Mouse (Mus musculus): ENCODE results near the gene Mtfr1l. TPM values are rescaled to one million over a fixed set of nuclear protein-coding genes. Genes with fewer than 3 reads are reported as not detected.
"Not testable (repeated sequence)": the region's sequence is repeated elsewhere in the genome, so short reads cannot be mapped to it uniquely, and the experiment has no call there.

The Mtfr1l gene
- total RNA-seq, 2 experiments from 2014 or later = 159 to 165 TPM

DNA sequence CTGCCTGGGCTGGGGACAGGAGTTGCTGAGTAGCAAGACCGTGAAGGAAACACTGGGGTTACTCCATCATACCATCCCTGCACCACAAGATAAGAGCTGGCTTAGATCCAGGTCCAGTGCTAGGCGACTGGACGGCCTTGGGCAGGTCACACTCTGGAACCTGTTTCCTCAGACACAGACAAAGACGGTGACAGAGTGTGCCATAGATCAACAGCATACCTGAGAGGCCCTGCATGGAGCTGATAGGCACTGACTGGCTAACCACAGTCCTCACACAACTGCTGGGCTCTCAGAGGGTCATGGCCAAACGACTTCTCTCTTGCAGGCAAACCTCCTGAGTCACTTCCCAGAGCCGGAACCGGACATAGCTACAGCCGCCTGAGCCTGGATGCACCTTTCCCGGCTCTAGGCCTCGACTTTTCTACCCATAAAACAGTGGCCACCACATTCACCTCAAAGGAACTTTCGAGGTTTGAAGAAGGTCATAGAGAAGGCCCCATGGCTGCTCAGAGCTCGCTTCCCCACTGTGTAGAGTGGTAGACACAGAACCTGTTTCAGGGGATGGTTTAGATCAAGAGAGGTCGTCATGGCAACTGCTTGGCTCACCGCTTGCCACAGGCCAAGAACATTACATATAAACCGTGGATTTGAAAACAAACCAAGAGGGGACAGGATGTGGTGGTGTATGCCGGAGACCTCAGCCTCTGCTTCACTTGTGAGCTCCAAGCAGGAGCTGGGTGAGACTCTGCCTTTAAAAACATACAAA, 40.2 kb downstream of the Mtfr1l start:
- DNase-seq = no peak
- intact Hi-C loops (cut with DNase I) = no loop called here

DNA sequence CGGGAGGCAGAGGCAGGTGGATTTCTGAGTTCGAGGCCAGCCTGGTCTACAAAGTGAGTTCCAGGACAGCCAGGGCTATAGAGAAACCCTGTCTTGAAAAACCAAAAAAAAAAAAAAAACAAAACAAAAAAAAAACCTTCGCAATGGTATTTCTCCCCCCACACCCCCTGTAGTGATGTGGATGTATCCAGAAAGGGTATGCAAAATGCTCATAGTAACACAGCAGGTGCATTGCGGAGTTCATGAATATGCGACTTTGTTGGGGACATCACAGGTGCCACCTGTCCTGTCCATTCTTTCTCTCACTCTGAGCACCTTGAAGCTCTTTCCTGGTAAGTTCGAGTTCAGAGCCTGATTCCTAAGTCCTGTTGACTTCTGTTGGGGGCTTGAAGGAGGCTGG, 41.0 kb downstream of the Mtfr1l start:
- DNase-seq; intact Hi-C loops (cut with DNase I): not testable (repeated sequence)

DNA sequence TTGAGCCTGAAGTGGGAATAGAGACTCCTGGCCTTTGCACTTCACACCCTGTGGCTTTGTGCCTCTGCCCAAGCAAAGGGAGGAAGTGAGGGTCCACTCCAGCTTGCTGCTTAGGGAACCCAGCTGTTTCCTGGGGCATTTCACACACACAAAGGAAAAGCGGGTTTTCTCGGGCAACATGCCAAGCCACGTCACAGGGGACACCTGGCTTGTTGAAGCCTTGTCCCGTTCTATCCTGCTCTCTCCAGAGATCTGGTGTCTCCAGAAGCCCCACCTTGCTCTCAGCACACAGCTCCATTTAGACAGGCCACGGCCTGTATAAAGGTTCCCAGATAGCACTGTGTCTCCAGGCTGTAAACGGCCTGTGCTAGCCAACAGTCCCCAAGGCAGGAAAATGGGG, 43.5 kb downstream of the Mtfr1l start:
- no peak for DNase-seq
- intact Hi-C loops (cut with DNase I) = no loop called here

DNA sequence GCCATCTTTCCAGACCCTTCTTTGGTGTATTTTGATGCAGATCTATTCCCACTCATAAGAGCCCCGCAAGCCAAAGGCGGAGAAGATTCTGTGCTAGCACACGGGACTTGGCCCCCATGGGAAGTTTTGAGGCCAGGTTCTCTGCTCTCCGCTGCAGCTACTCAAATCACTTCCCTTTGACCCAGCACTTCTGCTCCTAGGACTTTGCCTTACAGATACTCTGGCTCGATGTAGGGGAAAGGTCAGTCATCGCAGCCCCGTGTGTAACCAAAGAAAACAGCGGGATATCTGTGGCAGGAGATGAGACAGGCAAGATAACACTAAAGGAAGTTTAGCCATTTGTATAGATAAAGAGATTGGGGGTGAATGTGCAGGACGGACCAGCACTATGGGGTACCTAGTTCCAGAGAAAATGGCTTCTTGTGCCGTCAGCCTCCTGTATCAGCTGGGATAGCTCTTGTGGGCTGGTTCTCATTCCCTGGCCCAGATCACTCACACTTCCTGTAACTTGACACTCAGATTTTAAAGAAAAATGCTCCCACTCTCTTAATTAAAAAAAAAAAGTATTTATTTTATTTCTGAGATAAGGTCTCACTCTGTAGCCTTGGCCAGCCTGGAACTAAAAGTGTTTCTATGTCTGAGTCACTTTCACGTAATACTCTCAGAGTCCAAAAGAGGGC, 45.1 kb downstream of the Mtfr1l start:
- intact Hi-C loops (cut with DNase I) = no loop called here
- DNase-seq = peak in 1 of 2 experiments; percentile 12

DNA sequence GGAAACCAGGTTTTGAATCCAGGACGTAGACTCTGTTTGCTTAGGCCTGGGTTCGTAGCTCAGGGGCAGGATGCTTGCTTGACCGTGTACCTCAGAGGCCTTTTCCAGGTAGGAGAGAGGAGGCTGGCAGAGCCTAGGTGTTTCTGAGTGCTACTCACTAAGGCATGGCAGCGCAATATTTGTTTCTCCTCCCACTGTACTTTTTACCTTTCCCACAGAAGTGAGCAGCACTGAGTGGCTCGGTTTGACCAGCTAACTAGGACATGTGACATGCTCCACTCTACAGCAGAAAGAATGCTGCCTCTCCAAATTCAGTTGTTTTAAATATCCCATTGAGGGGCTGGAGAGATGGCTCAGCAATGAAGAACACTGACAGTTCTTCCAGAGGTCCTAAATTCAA, 47.0 kb downstream of the Mtfr1l start:
- intact Hi-C loops (cut with DNase I) = no loop called here
- no peak for DNase-seq

DNA sequence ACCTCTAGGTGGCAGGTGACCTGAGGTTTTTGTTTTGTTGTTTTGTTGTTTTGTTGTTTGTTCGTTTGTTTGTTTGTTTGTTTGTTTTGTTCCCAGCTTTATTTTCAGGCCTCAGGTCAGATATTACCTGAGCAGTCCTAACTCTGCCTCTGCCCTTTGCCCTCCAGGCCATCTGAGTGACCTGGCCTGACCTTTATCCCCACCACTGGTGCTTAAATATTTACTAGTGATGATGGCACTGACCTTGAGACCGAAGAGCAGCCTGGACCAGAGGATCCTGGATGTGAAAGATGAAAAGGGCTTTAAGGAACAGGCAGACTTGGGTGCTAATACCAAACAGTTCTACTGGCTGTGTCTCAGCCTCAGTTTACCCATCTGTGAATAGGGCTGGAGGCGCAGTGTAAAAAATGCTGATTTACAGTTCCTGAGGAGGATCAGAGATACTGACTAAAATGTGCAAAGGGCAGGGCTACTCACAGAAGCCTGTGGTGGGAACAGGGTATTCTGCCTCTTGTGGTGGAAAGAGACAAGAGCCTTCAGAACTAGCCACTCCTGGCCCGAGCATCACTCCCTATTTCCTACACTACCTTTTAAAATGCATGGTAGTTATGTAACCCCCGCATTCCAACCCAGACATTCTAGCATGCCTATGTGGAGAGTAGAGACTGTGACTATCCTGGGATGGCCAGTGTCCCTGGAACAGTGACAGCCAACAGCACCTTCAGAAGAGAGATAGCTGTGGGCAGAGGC, 49.9 kb downstream of the Mtfr1l start:
- DNase-seq = no peak
- intact Hi-C loops (cut with DNase I) = no loop called here

DNA sequence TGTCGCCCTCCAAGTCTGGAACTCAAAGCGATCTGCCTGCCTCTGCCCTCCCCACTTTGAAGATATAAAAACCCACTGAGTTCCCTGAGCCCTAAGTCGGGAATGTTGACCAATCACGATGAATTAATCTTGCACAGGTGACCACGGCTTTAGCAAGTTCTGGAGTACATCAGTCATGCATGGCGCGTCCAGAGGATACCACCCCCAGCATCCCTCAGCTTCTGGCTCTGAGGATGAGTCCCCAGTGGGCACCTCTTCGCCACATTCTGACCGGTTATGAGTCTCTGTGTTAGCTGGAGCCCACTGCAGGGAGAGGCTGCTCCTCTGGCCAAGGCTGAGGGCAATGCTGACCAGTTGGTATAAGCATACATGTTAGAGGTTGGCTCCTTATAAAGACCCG, 51.0 kb downstream of the Mtfr1l start:
- intact Hi-C loops (cut with DNase I) = no loop called here
- DNase-seq = no peak

DNA sequence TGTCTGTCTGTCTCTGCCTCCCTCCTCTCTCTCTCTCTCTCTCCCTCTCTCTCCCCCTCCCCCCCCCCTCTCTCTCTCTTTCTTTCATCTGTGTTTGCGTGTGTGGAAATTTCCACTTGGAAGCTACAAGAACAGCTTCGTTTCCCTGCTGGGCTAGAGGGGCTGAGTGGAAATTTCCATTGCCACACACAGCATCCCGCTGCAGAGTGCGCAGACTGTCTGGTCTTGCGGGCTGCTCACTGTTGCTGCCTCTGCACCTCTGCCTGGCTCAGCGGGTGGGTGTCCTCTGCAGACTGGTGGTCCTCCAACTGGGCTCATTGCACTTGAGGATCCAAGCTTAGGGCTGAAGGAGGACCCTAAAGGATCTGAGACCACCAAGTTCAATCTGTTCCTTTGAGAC, 51.5 kb downstream of the Mtfr1l start:
- DNase-seq = no peak
- intact Hi-C loops (cut with DNase I) = no loop called here

DNA sequence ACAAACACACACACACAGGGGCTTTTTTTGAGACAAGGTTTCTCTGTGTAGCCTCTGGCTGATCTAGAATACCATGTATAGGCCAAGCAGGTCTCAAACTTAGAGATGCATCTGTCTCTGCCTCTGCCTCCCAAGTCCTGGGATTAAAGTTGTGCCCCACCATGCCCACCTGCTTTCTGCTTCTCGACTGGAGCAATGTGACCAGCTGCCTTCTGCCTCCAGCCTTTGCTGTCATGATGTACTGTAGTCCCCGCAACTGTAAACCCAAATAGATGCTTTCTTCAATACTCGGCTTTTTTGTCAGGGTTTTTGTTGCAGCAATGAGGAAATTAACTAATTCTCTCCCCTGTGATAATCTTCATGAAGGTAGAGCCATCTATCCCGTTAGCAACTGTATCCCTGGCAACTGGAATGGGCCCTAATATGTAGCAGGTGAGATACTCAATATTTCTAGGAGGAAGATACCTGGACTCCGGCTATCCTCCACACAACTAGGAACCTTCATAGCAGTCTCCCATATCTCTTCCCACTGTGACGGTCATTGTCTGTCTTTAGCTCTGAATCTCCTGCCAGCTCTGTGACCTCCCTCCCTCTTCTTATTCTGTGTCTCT, 52.0 kb downstream of the Mtfr1l start:
- intact Hi-C loops (cut with DNase I) = no loop called here
- DNase-seq = no peak

DNA sequence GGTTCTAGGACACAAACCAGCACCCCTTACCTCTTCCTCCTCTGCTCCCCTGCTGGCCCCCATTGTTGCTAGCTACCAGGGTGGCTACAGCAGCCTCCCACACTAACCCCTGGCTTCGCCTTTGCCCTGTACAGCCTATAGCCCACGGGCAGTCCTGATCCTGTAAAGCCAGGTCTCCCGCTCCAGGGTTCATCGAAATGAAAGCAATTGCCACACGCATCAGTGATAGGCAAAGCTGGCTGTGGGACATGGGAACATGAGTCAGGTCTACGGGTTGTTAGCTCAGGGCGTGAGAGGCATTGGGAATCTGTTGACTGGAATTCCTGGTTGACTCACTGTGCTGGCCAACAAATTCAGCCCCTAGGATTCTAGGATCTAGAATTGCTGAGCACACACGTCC, 52.7 kb downstream of the Mtfr1l start:
- intact Hi-C loops (cut with DNase I) = no loop called here
- no peak for DNase-seq

DNA sequence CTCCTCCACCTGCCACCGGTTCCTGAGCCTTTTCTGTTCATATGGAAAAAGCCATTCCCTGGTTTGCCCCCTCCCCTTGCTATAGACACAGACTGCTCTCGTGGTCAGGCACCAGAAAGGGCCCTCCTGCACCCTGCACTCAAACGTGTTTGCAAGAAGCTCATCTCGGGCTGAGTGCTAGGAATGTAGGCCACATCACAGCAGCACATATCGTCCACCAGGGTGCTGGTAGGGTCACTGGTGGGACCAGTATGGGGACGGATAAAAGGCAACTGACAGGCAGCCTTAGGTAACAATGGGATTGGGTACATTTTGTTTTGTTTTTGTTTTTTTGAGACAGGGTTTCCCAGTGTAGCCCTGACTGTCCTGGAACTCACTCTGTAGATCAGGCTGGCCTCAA, 53.9 kb downstream of the Mtfr1l start:
- intact Hi-C loops (cut with DNase I) = no loop called here
- DNase-seq = no peak

DNA sequence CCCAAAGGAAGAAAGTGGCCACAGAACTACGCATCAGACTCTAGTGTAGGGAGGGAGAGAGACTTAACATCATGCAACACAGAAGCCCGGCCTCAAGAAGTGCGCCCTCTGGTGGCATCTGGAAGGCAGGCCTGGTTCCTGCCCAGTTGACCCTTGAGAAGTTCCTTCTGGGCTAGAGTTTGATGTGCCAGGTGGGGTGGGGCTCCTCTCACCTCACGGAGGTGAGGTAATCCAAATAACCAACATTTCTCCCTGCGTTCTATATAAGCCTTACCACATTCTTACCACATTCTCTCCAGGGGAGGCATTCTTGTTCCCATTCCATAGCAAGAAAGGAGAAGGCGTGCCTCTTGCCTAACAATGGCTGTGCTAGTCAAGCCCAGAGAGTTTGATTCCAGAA, 54.3 kb downstream of the Mtfr1l start:
- intact Hi-C loops (cut with DNase I) = no loop called here
- peak; percentile 67 to 85 for DNase-seq

DNA sequence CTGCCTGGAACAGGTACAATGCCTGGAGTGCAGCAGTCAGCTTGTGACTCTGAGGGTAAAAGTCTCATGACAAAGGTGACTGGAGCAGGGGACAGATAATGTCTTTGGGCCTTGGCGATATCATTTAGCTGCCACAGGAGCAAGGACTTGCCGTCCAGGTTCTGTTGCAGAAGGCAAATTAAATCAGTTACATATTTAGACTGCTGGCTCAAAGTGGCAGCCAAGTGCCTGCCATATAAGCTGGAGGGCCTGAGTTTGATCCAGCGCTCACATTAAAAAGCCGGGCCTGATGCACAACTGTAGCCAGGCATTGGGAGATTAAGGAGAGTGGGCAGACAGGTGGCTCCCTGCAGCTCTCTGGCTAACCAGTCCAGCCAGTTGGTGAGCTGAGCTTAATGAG, 55.3 kb downstream of the Mtfr1l start:
- intact Hi-C loops (cut with DNase I) = no loop called here
- DNase-seq = peak in 1 of 2 experiments; percentile 37

DNA sequence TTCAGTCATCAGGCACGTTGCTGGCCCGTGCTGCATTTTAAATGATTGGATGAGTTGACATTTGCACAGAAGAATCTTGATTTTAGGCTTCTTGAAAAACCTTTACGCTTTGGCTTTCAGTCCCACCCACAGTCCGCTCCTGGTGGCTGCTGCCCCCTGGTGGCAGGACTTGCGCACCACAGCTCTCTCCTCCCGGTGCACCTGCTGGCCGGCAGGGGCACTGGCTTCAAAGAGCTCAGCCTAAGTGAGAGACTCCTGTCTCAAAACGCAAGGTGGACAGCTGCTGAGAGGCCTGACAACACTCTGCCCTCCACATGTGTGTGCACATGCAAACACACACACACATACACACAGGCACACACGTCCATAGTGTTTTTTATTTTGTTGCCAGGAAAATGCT, 57.2 kb downstream of the Mtfr1l start:
- DNase-seq = peak; percentile 94 to 97
- intact Hi-C loops (cut with DNase I) = loop anchor here (1.0 kb wide), 1 partner anchor 82 kb away; the partner anchor contains the start of gene Pafah2

DNA sequence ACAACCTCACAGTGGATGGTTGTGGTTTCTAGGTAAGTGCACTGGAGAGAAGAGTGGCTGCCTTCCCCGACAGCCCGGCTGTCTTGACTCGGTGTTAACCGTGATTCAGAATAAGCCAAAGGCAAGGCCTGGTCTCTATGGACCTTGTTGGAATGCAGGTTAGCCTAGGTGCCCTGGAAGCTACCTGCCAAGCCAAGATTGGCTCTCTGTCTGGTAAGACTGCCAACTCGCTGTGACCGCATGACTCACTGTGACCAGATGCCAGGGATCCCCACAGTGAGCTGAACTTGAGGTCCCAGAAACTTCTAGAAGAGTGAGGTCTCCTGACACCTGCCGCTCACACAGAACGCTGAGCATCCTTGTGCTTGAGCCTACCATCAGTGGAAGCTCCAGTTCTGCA, 58.3 kb downstream of the Mtfr1l start:
- DNase-seq = peak in 1 of 2 experiments; percentile 8
- intact Hi-C loops (cut with DNase I) = no loop called here

Small RNAs within 50 kb of the gene (microRNA-seq; reads per million reads assigned to microRNA genes)
- 0 reads per million in 2 experiments for gene Mir6403

Other genes starting within 250 kb of the Mtfr1l start
- 10 to 100 TPM in 1 of 2 experiments, 1 to 10 TPM in 1; 7.5 to 10.3 TPM for gene Pdik1l, start 247.5 kb downstream of the Mtfr1l start, total RNA-seq (2021)
- 100 to 1,000 TPM; 238 to 242 TPM for gene Trim63, start 220.3 kb downstream of the Mtfr1l start, total RNA-seq (2021)
- gene Slc30a2, start 192.2 kb downstream of the Mtfr1l start, total RNA-seq (2021) = under 1 TPM; 0.12 to 0.69 TPM
- gene Extl1, start 151.5 kb downstream of the Mtfr1l start, total RNA-seq (2021) = 1 to 10 TPM; 4.2 to 5.4 TPM
- 10 to 100 TPM in 1 of 2 experiments, 1 to 10 TPM in 1; 9.6 to 10.2 TPM for gene Pafah2, start 139.1 kb downstream of the Mtfr1l start, total RNA-seq (2021)
- 100 to 1,000 TPM; 131 to 137 TPM for gene Stmn1, start 67.1 kb downstream of the Mtfr1l start, total RNA-seq (2021)
- 10 to 100 TPM in 1 of 2 experiments, 1 to 10 TPM in 1; 9.5 to 12.7 TPM for gene Paqr7, start 38.7 kb downstream of the Mtfr1l start, total RNA-seq (2021)
- 1 to 10 TPM in 1 of 2 experiments, under 1 TPM in 1; 0.60 to 1.1 TPM for gene Aunip, start 24.4 kb downstream of the Mtfr1l start, total RNA-seq (2021)
- 10 to 100 TPM; 38.2 to 45.2 TPM for gene Selenon, start 16.8 kb upstream of the Mtfr1l start, total RNA-seq (2021)
- 10 to 100 TPM; 32.0 to 37.7 TPM for gene Man1c1, start 168.9 kb upstream of the Mtfr1l start, total RNA-seq (2021)
- 10 to 100 TPM; 21.8 to 24.3 TPM for gene Ldlrap1, start 232.6 kb upstream of the Mtfr1l start, total RNA-seq (2021)

Data from heart, postnatal 10 days (tissue).